Mouse (Mus musculus): ENCODE measurements around the gene Wfikkn1.

The Wfikkn1 gene

DNA sequence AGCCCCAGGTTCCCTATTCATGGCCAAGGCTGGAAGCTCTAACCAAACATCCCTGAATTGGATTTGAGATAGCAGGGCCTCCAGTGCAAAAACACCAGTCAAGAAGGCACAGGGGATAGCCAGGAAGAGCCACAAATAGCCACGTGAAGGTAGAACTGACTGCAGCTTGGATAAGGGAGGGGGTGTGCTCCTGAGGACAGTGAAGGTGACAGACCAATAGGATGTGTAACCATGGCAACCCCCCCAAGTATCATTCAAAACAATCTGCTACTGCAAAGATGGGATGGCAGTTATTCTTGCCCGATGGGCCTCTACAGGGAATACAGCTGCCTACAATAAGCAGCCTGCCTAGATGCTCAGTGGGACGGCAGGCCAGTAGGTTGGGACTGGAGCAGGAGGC is 43.1 kb downstream of the Wfikkn1 start:
- DNase-seq (ENCODE audit: low spot score in 2 of 2): peak; percentile 38 to 60

DNA sequence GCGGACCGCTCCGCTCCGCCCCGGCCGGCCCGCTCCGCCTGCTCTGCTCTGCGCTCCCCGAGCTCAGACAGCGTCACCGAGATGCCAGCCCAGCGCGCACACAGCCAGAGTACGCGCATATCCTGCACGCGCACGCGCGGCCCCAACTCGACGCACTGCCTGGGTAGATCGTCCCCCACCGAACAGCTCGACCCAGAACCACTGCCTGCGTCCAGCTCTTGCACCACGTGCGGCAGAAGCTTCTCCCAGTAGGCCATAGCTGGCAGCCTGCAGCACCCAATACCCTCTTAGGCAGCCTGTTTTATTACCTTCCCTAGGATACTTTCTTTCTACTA is 43.6 kb downstream of the Wfikkn1 start, which contains the start of gene Rhbdl1:
Gene Rhbdl1 (minus strand): TSS at position 220 of the 335 bp plus-strand sequence.
- DNase-seq (ENCODE audit: low spot score in 2 of 2): peak; percentile 42 to 45

GRCm38 (mm10) chr17:25836397-25837075 is 44.1 kb downstream of the Wfikkn1 start:
- no peak for DNase-seq (ENCODE audit: low spot score in 2 of 2)

GRCm38 (mm10) chr17:25835816-25836215 is 44.8 kb downstream of the Wfikkn1 start:
- no peak for DNase-seq (ENCODE audit: low spot score in 2 of 2)

GRCm38 (mm10) chr17:25835301-25835700 is 45.4 kb downstream of the Wfikkn1 start:
- no peak for DNase-seq (ENCODE audit: low spot score in 2 of 2)

- no peak for DNase-seq (ENCODE audit: low spot score in 2 of 2)
Observed at GRCm38 (mm10) chr17:25834595-25835222, 45.9 kb downstream of the Wfikkn1 start.

DNA sequence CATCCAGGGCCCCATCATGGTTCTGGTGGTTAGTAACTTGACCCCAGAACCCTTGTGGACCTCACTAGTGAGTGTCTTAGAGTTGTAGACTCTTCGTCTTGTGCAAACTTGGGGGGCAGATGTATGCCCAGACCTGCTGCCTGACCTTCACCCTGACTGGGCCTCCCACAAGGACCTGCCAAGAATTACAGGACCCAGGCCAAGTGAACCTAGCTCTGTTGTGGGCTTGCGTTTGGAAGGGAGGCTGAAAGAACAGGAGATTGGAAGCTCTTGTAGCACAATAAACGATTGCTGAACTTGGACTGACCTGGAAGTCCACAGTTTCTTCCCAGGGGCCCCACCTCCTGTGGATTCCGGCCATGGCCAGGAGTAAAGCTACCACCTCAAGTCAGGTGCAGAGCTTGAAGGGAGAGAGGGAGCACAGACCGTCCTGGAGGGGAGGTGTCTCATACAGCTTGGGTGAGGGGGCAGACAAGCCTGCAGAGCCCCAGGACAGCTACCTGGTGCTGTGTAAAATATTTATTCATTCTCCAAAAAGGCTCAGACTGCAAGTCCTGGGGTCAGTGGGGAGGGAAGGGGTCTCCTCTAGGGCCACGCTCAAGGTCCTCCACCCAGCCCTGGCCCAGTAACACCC is 46.6 kb downstream of the Wfikkn1 start:
- no peak for DNase-seq (ENCODE audit: low spot score in 2 of 2)

GRCm38 (mm10) chr17:25833291-25833663 is 47.4 kb downstream of the Wfikkn1 start, which contains the start of gene Stub1:
Gene Stub1, minus strand, starts transcription at chr17:25833404.
- DNase-seq (ENCODE audit: low spot score in 2 of 2): no peak

- DNase-seq (ENCODE audit: low spot score in 2 of 2): peak; percentile 98 to 99
Observed at GRCm38 (mm10) chr17:25832436-25833290, 48.0 kb downstream of the Wfikkn1 start.

DNA sequence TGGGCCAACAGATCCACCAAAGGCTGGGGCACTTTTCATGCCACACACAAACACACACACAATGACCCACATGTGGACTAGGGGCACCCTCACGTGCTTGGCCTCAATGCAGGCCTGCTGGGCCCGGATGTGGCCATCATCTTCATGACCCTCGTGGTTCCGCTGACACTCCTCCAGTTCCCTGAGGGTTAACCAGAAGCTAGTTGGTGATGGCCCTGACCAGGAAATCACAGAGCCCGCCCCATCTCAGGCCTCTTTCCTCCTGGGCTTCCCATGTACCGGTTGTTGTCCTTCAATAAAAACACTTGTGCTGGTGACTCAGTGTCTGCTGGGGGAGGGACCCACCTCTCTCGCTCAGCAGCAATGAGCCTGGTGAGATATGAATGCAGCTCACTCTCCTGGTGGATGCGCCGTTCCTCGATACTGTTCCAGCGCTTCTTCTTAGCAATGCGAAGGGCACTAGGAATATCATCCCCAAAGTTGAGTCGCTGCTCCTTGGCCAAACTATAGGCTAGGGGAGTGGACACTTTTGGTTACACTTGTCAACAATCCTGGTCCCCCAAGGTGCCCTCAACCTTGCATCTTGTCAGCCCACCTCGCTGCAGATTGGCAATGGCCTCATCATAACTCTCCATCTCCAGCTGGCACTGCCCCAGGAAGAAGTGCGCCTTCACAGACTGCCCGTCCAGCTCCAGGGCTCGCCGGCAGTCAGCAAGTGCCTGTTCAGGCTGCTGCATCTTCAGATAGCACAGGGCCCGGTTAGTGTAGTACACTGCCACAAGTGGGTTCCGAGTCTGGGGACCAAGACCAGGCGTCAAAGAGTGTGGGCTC is 49.0 kb downstream of the Wfikkn1 start:
- no peak for DNase-seq (ENCODE audit: low spot score in 2 of 2)

DNA sequence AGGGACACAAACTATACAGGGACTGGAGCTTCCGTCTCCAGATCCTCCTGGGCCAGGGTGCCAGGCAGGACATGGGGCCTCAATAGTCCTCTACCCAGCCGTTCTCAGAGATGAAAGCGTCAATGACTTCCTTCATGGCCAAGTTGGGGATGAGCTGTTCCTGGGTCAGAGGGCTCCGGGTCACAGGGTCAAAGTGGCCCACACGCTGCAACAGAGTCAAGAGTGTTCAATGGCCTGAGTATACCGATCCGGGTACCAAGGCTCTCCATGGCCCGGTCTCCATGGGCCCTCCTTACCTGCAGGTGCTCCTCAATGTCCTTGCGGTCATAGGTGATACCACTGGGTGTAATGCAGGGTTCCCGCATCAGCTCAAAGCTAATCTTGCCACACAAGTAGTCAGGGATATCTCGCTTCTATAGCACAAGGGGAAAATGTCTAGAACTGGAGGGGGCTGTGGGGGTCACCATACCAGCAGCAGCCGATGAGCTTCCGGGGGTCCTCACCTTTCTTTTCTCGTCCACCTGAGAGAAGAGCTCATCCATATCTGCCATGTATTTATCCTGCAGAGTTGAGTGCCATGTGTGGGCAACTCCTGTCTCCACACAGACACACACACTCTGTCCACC is 49.7 kb downstream of the Wfikkn1 start:
- no peak for DNase-seq (ENCODE audit: low spot score in 2 of 2)

DNA sequence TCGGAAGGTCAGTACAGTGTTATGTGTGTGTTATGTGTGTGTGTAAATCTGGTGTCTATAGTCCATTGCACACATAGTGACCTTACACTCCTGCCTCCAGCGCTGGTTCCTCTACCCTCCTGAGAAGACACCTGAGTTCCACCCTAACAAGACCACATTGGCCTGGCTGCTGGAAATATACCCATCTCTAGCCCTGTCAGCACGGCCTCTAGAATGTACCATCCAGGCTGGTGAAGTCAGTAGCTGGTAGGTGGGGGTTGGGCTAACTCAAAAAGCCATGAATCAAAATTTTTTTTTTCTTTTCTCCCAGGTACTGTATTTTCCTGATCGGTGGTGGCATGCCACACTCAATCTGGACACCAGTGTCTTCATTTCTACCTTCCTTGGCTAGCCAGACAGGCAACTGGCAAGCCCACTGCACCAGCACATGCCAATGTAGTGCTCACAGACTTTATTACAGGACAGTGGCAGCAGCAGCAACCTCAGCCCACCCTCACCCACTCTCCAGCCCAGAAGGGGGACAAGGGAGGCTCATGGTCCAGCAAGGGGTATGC is 50.4 kb downstream of the Wfikkn1 start:
- DNase-seq (ENCODE audit: low spot score in 2 of 2): no peak

DNA sequence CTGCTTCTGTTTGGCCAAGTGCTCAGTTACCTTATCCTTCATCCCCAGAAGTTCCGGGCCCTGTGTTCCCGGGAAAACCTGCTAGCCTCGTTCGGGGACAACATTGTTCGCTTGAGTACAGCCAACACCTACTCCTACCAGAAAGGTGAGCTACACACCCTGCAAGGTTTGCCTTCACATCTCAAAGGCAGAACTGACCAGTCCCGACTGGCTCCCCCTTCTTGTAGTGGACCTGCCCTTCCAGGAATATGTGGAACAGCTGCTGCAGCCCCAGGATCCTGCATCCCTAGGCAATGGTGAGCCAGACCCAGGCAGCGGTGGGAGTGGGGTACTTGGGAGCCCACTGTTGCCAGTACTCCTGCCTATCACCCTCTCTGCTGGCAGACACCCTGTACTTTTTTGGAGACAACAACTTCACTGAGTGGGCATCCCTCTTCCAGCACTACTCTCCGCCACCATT is 51.1 kb downstream of the Wfikkn1 start:
- DNase-seq (ENCODE audit: low spot score in 2 of 2): no peak

DNA sequence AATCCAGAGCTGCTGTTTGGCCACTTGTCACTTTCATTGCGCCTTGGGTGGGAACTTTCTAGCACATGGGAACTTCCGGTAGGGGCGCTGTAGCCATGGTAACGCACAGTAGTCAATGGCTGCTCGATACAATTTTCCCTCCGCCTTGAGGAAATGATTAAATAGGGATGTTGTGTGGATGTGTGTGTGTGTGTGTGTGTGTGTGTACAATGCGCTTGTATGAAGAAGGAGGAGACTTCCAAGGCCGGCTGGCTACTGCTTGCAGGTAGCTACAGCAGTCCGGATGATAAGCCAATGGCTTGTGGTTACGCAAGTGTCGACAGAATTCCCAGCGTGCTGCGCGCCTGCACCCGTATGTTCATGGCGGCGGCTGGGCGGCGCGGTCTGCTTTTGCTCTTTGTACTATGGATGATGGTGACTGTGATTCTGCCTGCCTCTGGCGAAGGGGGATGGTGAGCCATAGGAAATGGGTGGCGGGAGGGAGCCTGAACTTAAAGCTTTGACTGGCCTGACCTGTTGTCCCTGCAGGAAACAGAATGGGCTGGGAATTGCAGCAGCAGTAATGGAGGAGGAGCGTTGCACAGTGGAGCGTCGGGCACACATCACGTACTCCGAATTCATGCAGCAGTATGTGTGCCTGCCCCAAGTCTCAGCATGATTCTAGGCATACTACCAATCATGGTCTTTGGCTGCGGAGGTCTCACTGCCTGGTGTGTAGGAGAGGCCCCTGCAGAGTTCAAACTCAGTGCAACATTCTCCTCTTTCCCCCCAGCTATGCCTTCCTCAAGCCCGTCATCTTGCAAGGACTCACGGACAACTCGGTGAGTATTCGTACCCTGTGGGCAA is 51.7 kb downstream of the Wfikkn1 start, which contains the start of gene Jmjd8:
Gene Jmjd8 (plus strand): TSS at position 156 of the 846 bp plus-strand sequence.
- DNase-seq (ENCODE audit: low spot score in 2 of 2): peak; percentile 53 to 56

DNA sequence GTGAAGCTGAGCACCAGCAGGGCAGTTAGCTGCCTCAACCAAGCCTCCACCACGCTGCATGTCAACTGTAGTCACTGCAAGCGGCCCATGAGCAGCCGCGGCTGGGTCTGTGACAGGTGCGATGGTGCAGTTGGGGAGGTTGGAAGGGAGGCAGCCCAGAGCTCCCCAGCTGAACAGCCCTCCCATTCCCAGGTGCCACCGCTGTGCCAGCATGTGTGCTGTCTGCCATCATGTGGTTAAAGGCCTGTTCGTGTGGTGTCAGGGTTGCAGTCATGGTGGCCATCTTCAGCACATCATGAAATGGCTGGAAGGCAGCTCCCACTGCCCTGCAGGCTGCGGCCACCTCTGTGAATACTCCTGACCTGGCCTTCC is 52.4 kb downstream of the Wfikkn1 start:
- DNase-seq (ENCODE audit: low spot score in 2 of 2): no peak

Data from natural killer cell, adult 2 months (primary cell).